Mouse (Mus musculus) cerebellum, adult 9-10 months (tissue): ENCODE data around the gene Arpc4.
"Not testable (repeated sequence)": the region's sequence is repeated elsewhere in the genome, so short reads cannot be mapped to it uniquely, and the experiment has no call there.

Experiments
- DNase-seq: peaks from one replicate; pipeline ENCODE4 v3.0.0; 2022

The Arpc4 gene

DNA sequence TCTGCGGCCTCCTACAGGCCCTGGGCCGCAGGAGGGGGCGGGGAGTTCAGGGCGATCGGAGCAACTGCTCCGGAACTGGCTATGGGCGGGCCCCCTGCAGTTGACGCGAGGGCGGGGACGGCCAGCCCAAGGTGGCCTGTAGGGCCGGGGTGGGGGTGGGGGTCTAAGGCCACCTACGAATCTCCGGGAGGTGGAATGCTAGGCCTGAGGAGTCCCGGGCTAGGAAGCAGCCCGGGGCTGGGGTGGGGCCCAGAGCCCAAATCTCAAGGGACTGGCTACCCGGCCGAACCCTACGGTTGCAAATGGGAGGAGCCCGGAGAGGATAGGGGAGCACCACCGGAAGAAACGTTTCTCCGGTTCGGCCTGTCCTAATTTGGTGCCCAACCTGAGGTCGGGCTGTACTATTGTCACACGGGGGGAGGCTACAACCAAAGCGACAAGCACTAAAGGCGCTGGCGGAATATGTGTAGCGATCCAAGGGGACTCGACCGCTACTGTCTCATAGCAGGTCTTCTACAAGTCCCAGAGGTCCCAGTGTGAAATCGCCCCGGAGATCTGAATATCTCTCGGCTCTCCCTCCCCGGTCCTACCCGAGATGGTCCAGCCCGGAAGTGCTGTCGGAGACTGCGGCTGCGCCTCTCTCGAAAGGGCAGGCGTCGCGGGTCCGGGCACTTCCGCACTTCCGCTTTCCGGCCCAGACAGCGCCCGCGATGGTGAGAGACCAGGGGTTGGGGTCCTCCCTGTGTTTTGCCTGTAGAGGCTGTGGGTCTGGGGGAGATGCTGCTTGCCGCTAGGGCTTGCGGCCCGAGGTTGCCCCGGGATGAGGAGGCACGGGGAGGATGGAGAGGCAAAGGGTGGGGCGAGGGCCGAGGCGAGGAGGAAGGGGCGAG, at the start of gene Arpc4, which contains the start of gene Tada3:
Gene Arpc4, plus strand, starts transcription at position 620 of the 890 bp plus-strand sequence.
Gene Tada3, minus strand, starts transcription at position 388 of the 890 bp plus-strand sequence.
- peak; percentile 94 for DNase-seq

DNA sequence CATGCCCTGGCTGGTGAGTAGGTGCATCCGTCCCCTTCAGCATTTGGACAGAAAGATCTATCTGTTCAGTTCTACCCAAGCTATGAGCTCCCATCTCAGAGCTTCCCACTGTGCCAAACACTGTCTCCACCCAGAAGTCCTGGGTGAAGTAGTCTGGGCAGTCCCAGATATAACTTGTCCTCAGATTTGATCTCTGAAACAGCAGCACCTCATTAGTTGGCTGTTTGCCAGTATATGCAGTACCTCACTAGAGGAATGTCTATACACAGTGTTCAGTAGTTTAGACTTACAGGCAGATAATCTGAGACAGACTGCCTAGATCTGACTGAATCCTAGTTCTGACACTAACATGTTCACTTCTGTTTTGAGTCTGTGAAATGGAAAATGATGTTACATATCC, 48.5 kb upstream of the Arpc4 start:
- DNase-seq, result no peak

DNA sequence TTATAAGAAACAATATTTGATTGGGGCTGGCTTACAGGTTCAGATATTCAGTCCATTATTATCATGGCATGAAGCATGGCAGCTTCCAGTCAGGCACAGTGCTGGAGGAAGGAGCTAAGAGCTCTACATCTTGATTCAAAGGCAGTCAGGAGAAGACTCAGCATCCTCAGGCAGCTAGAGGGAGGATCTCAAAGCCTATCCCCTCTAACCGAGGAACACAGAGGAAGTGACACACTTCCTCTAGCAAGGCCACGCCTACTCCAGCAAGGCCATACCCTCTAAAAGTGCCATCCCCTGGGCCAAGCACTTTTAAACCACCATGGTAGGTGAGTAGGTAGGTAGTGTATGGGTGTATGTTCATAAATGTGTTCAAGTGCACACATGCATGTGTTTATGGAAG, 47.4 kb upstream of the Arpc4 start:
- no peak for DNase-seq

DNA sequence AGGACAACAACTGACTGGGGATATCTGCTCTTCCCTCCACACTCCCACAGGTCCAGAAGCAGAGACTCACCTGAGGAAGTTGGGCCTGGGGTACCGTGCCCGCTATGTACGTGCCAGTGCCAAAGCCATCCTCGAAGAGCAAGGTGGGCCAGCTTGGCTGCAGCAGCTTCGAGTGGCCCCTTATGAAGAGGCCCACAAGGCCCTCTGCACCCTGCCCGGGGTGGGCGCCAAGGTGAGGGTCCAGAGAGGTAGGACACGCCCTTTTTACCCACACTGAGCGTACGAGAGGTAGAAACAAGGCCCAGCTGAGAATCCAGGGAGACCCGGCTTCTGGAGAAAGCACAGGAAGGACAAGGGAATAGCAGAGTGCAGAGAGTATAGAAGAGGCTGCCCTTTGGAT, 46.2 kb upstream of the Arpc4 start:
- DNase-seq, result no peak

GRCm38 (mm10) chr6:113332734-113333133, 45.2 kb upstream of the Arpc4 start:
- DNase-seq, result not testable (repeated sequence)

DNA sequence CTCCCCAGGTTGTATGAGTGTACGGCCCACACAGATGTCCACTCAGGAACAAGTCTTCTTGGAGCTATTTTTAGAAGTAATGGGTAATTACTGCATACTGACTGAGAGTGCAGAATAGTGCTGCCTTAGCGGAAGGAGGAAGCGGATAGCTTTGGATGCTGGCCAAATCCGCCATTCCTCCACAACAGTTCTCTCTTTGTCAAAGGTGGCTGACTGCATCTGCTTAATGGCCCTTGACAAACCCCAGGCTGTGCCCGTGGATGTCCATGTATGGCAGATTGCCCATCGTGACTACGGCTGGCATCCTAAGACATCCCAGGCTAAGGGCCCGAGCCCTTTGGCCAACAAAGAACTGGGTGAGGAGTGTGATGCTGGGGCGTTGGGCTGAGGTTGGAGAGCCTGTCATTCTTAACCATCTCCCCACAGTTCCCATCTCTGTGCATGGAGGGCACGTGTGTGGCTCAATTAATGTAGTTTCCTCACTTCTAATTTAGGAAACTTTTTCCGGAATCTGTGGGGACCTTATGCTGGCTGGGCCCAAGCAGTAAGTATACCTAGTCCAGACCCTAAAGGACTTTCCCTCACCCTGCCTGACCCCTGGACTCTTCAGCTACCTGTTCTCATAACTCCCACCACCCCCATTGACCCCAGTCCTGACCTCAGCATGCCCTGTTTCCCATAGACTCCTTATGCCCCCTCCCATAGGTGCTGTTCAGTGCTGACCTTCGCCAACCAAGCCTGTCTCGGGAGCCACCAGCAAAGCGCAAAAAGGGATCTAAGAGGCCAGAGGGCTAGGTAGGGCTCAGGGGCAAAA, 44.6 kb upstream of the Arpc4 start:
- peak; percentile 44 for DNase-seq

DNA sequence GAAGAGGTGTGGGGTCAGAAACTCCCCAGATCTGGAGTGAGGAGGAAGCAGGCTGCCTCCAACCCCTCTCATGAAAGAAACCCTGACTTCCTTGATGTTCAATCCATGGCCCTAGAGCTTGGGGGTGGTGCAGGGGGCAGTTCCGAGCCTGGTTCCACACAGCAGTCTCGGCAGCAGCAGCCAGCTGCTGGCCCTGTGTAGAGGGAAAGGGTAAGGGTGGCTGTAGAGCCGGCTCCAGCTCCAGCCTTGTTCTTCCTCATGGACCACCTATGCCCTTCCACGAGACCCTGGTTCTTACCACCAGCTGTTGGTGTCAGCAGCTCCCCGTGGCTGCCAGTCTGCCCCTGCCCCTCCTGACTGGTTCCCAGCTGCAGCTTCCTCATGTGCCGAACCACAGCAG, 43.7 kb upstream of the Arpc4 start:
- no peak for DNase-seq

GRCm38 (mm10) chr6:113336852-113337620, 40.9 kb upstream of the Arpc4 start:
- DNase-seq, result no peak

DNA sequence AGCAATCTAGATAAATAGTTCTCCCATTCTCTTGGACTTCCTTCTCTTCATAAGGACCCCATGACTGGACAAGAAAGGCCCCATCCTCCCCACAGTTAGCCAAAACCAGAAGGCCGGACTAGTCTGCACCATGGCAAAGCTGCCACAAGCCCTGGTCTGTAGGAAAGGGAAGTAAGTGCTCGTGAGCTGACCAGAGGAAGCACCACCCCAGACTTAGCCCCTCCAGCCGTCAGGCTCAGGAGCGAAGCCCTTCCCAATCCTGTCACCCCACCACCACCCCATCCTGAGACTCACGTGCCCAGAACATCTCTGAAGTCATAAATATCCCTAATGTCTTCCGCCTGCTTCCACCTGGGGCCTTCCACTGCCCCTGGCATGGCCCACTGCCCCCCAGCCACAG, 36.3 kb upstream of the Arpc4 start:
- DNase-seq, result no peak

DNA sequence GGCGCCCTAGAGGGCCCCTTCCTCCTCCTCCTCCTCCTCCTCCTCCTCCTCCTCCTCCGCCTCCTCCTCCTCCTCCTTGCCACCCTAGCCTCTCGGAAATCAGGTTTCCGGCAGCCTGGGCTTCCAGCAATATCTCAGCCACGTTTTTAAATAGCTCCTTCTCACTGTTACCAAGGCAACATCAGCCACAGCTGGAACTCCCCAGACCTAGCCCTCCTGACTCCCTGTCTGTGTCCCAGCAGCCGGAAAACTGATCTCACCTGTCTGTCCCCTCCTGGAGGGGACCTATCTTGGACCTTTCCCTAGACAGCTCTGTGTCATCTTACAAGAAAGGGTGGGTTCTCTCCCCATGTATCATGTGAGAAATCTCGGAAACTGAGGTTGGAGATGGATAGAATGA, 35.6 kb upstream of the Arpc4 start:
- DNase-seq, result no peak

GRCm38 (mm10) chr6:113343177-113344092, 34.5 kb upstream of the Arpc4 start, which contains the start of gene Camk1:
TSS of gene Camk1 (minus strand) at chr6:113343984.
- DNase-seq, result peak; percentile 83

DNA sequence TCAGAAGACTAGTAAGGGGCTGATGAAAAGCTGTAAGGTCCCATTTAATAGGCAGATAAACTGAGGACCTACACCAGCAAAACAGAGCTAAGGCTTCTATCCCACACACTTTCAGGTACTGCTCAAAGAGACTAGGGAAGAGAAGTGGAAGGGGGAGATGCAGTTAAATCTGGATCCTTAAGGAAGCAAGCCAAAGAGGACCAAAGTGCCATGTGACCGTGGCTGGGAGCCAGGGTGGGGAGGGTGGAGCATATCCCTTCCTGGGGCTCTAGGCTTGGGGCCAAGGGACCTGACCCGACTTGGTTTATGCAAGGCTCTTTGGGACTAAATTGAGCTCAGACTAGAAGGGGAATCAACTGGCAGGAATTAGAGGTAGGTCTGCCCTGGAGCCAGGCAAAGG, 33.6 kb upstream of the Arpc4 start:
- DNase-seq, result peak; percentile 68

DNA sequence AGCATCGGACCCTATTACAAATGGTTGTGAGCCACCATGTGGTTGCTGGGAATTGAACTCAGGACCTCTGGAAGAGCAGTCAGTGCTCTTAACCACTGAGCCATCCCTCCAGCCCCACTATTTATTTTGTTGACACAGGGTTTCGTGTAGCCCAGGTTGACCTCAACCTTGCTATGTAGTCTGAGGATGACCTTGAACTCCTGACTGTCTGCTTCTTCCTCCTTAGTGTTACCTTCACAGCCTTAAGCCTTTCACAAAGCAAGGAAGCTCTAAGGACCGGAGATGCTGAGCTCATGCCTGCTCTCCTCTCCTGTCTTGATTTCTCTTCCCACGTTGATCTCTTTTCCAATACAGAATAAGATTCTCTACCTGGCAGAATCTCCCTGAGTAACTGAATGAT, 31.0 kb upstream of the Arpc4 start:
- DNase-seq, result no peak

- no peak for DNase-seq
Measured at GRCm38 (mm10) chr6:113350538-113350937, 27.4 kb upstream of the Arpc4 start.

DNA sequence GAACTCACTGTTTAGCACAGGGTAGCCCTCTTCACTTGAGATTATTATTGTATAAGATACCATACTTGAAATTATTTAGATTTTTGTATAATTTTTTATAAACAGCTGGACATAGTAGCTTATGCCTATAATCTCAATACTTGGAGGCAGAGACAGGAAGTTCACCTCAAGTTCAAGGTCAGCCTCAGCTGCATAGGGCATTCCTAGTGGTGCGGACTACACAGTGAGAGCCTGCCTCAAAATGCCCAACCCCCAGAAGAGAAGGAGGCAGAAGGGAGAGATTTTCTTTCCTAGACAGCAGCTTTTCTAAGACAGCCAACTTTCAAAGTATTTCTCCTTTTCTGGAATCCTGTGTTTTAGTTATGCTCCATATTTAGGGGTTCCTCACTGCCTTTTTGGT, 26.8 kb upstream of the Arpc4 start:
- DNase-seq, result no peak

- DNase-seq, result no peak
Measured at GRCm38 (mm10) chr6:113351653-113352052, 26.3 kb upstream of the Arpc4 start.

- no peak for DNase-seq
Measured at GRCm38 (mm10) chr6:113352820-113353219, 25.1 kb upstream of the Arpc4 start.

GRCm38 (mm10) chr6:113353696-113354095, 24.2 kb upstream of the Arpc4 start:
- DNase-seq, result no peak

- no peak for DNase-seq
Measured at GRCm38 (mm10) chr6:113361476-113361875, 16.4 kb upstream of the Arpc4 start.

GRCm38 (mm10) chr6:113362241-113362640, 15.7 kb upstream of the Arpc4 start:
- no peak for DNase-seq

DNA sequence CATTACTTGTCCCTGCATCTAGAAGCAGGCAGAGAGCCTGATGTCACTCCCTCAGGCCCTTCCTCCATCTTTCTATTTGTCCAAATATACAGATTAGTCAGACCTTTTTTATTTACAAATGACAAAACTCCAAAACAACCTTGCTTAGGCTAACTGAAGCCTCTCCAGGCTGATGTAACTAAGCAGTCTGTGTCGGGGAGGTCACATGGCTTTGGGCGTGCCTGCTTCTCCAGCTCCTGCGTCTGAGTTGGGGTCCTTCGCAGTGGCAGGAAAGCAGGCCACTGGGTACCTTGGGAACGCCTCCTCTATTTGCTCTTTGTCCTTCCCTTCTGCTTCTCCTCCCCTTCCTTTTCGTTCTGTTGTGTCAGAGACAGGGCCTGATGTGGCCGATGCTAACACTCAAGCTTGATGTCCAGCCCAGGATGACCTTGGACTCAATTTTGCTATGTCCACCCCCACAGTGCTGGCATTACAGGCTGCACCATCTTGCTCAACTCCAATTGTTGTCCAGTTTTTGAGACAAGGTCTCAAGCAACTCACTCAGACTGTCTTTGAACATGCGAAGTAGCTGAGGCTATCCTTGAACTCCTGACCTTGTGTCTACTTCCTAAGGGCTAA, 13.3 kb upstream of the Arpc4 start:
- no peak for DNase-seq
